Mouse (Mus musculus) monocyte, adult 5-6 weeks (primary cell): Measurements from ENCODE around the gene Klhl10. TPM values are rescaled to one million over a fixed set of nuclear protein-coding genes. Genes with fewer than 3 reads are reported as not detected.

ENCODE experiments used
- ATAC-seq: fragments of 153-309, 156-312 bp; replicated peaks from 2 replicates; pipeline ENCODE4 v1.8.0; 2017; ENCODE audit warnings: mild to moderate bottlenecking; ENCODE audit not compliant: low TSS enrichment, insufficient number of reproducible peaks, severe bottlenecking, poor library complexity, low FRiP score
- total RNA-seq: library from RNA; stranded (forward); fragments of 200-1000, 200-491, 200-594 nt; gene quantifications from 3 replicates; pipeline ENCODE4 v1.2.3, GENCODE M21; 2017

Gene Klhl10
- total RNA-seq, 1 experiment from 2014 or later: not detected

DNA sequence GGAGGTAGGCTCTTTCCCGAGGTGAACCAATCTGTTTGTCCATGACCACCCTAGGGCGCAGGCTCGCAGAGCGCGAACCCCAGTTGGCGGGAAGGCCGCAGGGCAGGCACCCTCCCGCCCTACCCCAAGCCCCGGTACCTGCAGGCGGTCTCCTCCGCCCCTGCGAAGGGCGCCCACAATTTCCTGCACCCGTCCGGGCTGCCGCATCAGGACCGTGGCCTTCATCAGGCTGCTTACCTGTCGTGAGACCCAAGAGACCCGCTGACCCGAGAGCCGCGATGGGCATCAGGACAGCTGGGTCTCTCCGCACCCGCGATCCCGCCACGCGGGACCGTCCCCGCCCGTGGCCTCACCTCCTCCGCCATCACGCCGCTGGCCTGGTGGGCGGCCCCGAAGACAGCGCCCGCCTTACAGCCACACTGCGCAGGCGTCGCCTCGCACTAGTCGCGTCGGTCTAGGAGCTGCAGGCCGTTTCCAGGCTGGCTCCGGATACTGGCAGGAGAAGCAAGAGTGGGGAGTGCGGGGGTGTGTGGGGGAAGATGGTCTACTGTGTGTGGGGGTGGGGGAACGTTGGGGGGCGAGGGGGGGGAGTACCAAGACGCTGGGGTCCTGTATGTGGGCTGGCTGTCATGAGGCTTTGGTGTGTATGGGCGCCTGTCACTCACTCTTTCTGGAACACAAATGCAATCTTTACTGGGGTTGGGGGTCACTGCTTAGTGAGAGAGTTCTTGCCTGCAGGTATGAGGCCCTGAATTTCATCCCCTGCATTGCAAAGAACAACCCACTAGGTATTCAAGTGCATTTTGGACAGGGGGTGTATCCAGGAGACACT, 810 bp upstream of the Klhl10 start:
- ATAC-seq: peak; percentile 86

DNA sequence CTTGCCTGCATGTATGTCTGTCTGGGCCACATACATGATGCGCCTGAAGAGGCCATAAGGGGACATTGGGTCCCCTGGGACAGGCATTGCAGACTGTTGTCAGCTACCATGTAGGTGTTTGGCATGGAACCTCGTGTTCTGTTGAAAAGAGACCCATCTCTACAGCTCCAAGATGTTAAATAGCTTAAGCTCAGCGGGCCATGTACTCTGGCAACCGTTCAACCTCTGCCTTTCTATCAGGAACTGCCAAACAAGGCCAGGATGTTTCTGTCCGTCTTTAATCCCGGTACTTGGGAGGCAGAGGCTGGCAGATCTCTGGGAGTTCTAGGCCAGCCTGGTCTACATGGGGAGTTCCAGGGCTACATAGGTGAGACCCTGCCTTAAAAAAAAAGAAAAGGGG, 908 bp downstream of the Klhl10 start:
- ATAC-seq: no peak

- ATAC-seq: no peak
Observed at GRCm38 (mm10) chr11:100457247-100457646, 15.5 kb downstream of the Klhl10 start.

DNA sequence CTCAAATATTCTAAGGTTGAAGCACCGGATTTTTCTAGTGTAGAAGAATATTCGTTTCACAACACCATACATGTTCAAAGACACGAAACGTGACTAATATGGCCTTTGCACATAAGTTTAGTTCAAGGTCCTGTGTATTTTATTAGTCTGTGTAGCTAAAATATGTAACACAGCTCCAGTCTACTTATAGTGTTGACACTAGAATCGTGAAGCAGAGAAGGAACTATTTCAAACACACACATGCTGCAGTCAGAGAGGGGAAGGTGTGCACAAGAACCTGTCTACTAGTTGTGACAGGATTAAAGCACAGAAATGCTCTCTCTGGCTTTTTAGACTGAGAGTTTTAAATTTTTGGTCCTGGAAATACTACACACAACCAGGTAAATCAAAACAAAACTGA, 16.0 kb downstream of the Klhl10 start:
- ATAC-seq: no peak

DNA sequence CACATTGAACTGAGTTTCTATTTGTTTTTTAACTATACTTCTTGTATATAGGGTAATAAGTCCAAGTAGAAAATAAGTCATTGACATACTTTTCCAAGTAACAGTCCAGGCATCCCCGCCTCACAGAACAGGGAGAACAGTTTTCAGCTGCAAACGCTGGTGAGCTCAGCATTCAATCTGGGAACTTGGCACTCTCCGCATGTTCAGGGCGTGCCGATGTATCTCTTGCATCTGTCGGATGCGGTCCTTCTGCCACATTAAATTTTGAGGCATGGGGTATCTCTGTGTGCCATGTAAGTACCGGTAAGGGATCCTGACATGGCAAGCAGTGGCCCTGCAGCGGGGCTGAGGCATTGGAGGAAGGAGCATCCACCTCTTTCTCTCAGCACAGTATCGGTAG, 21.0 kb downstream of the Klhl10 start:
- no peak for ATAC-seq

- ATAC-seq: no peak
Observed at GRCm38 (mm10) chr11:100465229-100465792, 23.6 kb downstream of the Klhl10 start.

DNA sequence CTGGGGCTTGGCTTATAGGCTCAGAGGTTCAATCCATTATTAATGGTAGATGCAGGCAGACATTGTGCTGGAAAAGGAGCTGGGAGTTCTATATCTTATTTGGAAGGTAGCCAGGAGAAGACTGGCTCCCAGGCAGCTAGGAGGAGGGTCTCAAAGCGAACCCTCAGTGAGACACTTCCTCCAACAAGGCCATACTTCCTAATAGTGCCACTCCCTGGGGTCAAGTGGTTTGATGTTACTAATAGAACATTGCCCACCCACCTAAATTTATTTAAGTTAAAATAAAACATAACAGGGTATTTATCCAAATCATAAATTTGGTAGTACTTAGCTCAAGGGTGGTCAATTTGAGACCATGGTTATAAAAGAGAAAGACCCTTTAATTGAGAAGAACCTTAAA, 24.1 kb downstream of the Klhl10 start:
- no peak for ATAC-seq

GRCm38 (mm10) chr11:100471352-100472196, 29.9 kb downstream of the Klhl10 start:
- no peak for ATAC-seq

- ATAC-seq: peak; percentile 98
Observed at GRCm38 (mm10) chr11:100472197-100472934, 30.6 kb downstream of the Klhl10 start, which contains the start of gene Klhl11. TSS of gene Klhl11 (minus strand) at chr11:100472741.

GRCm38 (mm10) chr11:100472935-100473295, 31.2 kb downstream of the Klhl10 start:
- ATAC-seq: 0 out of 2 replicates have a peak, but pooled peaks have one; percentile 2

- no peak for ATAC-seq
Observed at GRCm38 (mm10) chr11:100476281-100476680, 34.6 kb downstream of the Klhl10 start.

- no peak for ATAC-seq
Observed at GRCm38 (mm10) chr11:100479152-100479551, 37.4 kb downstream of the Klhl10 start.

- no peak for ATAC-seq
Observed at GRCm38 (mm10) chr11:100484461-100484860, 42.7 kb downstream of the Klhl10 start.

GRCm38 (mm10) chr11:100485801-100486538, 44.3 kb downstream of the Klhl10 start:
- ATAC-seq: no peak

DNA sequence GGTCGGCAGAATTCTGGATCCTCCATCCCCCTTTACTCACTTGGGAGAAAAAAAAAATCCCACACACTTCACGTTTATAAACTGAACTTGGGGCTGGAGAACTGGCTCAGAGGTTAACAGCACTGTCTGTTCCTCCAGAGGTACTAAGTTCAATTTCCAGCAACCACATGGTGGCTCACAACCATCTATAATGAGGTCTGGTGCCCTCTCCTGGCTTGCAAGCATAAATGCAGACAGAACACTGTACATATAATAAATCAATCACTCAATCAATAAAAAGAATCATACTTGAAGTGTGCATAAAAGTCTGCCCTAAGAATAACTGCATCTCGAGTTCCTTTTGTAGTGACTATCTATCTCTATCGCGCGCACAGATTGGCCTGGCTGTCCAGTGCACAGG, 49.2 kb downstream of the Klhl10 start:
- ATAC-seq: no peak

DNA sequence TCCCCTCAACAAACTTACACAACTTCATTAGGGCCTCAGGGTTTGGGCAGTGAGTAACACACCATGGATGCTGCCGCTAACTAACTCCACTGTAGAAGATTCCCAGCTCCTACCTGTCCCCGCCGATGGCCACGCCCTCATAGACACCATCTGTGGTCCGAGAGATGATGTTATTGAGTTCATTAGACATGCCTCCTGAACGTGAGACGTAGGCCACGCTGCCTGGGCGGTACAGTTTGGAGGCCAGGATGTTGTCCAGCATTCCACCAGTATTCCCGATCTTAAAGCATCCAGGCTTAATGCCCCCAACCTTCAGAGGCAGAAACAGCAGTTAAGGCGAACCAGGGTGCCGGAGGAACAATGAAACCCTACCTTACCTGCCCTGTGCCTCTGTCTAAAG, 52.1 kb downstream of the Klhl10 start:
- no peak for ATAC-seq

DNA sequence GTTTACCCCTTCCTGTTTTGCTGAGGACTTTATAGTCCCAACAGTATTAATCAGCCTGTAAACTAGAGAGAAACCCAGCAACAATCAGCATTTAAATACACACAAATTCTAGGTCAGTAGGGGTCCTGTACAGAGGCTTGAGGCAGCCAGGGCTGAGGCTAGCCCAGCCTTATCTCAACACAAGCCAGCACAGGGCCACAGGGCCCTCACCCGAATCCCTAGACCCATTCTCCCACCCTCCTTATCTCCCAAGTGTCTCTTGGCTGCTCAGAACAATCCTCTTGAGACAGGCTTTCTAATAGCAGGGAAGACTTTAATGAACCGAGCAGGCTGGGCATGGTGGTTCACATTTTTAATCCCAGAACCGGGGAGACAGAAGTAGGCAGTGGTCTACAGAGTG, 58.5 kb downstream of the Klhl10 start:
- ATAC-seq: no peak

- no peak for ATAC-seq
Observed at GRCm38 (mm10) chr11:100500651-100501050, 58.9 kb downstream of the Klhl10 start.
